Mouse (Mus musculus): ENCODE measurements at regions not wholly inside any gene's neighbourhood (a gene's known extent, or its start where the extent isn't known, plus 50 kb on each side); places are given as distances from the start of the nearest gene placed in this dataset.

DNA sequence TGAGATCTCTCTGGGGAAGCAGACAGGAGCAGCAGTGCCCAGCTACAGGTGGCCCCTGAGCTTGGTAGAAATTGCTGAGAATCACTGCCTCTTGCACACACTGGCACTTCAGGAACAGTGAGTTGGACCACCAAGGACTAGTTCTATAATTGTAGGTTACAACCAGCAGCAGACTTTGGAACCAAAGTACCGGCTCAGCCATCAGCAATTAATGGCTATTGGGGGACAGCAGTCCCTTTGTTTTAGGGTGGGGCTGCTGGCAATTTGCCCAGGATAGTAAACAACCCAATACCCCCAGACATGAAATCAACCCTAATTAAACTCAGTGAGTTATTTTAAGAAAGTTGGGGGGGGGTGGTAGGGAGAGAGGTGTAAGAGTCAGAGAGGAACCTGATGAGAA is 190.8 kb upstream of the Nampt start:
- Histone ChIP-seq H3K4me3 (ENCODE audit: insufficient read depth, low read length) (no peak overlapping the region), H3K4me1 (ENCODE audit: control insufficient read depth, insufficient read depth, low read length) (no peaks in the 10 kb centered on the region), H3K27ac (ENCODE audit: insufficient read depth, low read length) (no peak overlapping the region)
- TF ChIP-seq CTCF (IDR thresholded peaks at IDR 0.05; ENCODE audit: borderline replicate concordance, insufficient read depth, low read length) (no peak), POLR2A (IDR thresholded peaks at IDR 0.05; ENCODE audit: low read depth, low read length) (no peak)

- TF ChIP-seq CTCF (IDR thresholded peaks at IDR 0.05; ENCODE audit: borderline replicate concordance, insufficient read depth, low read length), result no peak
- TF ChIP-seq POLR2A (IDR thresholded peaks at IDR 0.05; ENCODE audit: low read depth, low read length), result no peak
- no peak overlapping the region for H3K4me3 ChIP-seq (ENCODE audit: insufficient read depth, low read length)
- H3K4me1 ChIP-seq (ENCODE audit: control insufficient read depth, insufficient read depth, low read length), result no peaks in the 10 kb centered on the region
- H3K27ac ChIP-seq (ENCODE audit: insufficient read depth, low read length), result no peak overlapping the region
Observed at GRCm38 (mm10) chr12:32632935-32633334, 186.4 kb upstream of the Nampt start.

GRCm38 (mm10) chr12:32635055-32635454 is 184.3 kb upstream of the Nampt start:
- H3K27ac ChIP-seq (ENCODE audit: insufficient read depth, low read length), result no peak overlapping the region
- H3K4me3 ChIP-seq (ENCODE audit: insufficient read depth, low read length), result no peak overlapping the region
- no peaks in the 10 kb centered on the region for H3K4me1 ChIP-seq (ENCODE audit: control insufficient read depth, insufficient read depth, low read length)
- TF ChIP-seq POLR2A (IDR thresholded peaks at IDR 0.05; ENCODE audit: low read depth, low read length) (no peak), CTCF (IDR thresholded peaks at IDR 0.05; ENCODE audit: borderline replicate concordance, insufficient read depth, low read length) (no peak)

DNA sequence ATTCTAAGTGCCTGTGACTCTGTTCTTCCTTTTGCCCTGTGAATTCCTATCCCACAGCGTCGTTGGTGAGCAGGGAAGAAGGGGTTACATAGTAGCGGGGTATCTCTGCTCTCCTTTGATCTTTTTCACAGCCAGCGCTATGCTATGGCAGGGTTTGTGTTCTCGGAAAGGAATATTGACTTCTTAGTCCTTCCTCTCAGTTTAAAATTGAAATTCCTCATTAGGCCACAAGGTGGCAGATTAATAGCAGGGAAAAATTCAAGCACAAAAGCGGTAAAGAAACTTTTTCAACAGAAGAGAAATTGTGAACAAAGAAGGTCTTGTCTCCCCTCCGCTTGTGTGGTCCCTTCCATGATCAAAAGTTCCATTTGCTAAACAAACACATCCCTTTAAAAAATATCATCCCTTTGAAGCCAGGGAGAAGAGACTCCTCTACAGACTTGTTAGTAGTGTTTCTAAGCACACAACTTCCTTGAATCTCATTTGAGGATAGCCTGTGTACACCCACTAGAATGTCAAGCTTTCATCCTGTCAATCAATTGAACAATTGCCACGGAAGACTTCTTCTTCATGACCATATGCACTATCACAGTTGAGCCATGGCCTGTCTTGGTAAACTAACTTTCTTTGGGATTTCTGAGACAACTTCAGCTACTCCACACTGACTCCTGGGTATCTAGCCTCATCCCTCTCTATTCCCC is 181.8 kb upstream of the Nampt start:
- no peak overlapping the region for H3K27ac ChIP-seq (ENCODE audit: insufficient read depth, low read length)

GRCm38 (mm10) chr12:32640591-32640990 is 178.8 kb upstream of the Nampt start:
- TF ChIP-seq POLR2A (IDR thresholded peaks at IDR 0.05; ENCODE audit: low read depth, low read length), result no peak
- Histone ChIP-seq H3K4me3 (ENCODE audit: insufficient read depth, low read length) (no peak overlapping the region), H3K4me1 (ENCODE audit: control insufficient read depth, insufficient read depth, low read length) (no peaks in the 10 kb centered on the region), H3K27ac (ENCODE audit: insufficient read depth, low read length) (no peak overlapping the region)

More for the DNA sequence above, 181.8 kb upstream of the Nampt start:
- Histone ChIP-seq H3K4me3 (ENCODE audit: insufficient read depth, low read length) (no peak overlapping the region), H3K4me1 (ENCODE audit: control insufficient read depth, insufficient read depth, low read length) (no peaks in the 10 kb centered on the region)
- TF ChIP-seq CTCF (IDR thresholded peaks at IDR 0.05; ENCODE audit: borderline replicate concordance, insufficient read depth, low read length) (no peak), POLR2A (IDR thresholded peaks at IDR 0.05; ENCODE audit: low read depth, low read length) (no peak)

DNA sequence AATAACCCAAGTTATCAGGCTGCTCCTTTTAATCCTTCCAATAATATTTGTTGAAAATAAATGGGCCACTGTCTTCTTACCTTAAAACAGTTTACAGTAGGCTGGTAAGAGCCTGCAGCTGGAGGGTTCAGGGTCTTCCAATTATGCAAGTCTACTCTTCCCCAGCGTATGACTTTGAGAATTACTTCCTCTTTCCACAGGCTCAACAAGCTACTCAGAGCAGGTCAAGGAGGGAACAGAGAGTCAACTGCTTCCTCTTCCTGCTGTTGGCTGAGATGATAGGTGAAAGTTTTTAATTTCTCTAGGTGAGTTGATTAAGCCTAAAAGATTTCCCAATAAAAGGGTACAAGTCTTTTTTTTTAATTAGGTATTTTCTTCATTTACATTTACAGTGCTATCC is 176.9 kb upstream of the Nampt start:
- Histone ChIP-seq H3K27ac (ENCODE audit: insufficient read depth, low read length) (no peak overlapping the region), H3K4me1 (ENCODE audit: control insufficient read depth, insufficient read depth, low read length) (no peaks in the 10 kb centered on the region), H3K4me3 (ENCODE audit: insufficient read depth, low read length) (no peak overlapping the region)
- TF ChIP-seq POLR2A (IDR thresholded peaks at IDR 0.05; ENCODE audit: low read depth, low read length), result no peak
- TF ChIP-seq CTCF (IDR thresholded peaks at IDR 0.05; ENCODE audit: borderline replicate concordance, insufficient read depth, low read length), result no peak

GRCm38 (mm10) chr12:32653096-32653495 is 166.2 kb upstream of the Nampt start:
- Histone ChIP-seq H3K27ac (ENCODE audit: insufficient read depth, low read length) (no peak overlapping the region), H3K4me1 (ENCODE audit: control insufficient read depth, insufficient read depth, low read length) (no peaks in the 10 kb centered on the region), H3K4me3 (ENCODE audit: insufficient read depth, low read length) (no peak overlapping the region)
- TF ChIP-seq CTCF (IDR thresholded peaks at IDR 0.05; ENCODE audit: borderline replicate concordance, insufficient read depth, low read length) (no peak), POLR2A (IDR thresholded peaks at IDR 0.05; ENCODE audit: low read depth, low read length) (no peak)

DNA sequence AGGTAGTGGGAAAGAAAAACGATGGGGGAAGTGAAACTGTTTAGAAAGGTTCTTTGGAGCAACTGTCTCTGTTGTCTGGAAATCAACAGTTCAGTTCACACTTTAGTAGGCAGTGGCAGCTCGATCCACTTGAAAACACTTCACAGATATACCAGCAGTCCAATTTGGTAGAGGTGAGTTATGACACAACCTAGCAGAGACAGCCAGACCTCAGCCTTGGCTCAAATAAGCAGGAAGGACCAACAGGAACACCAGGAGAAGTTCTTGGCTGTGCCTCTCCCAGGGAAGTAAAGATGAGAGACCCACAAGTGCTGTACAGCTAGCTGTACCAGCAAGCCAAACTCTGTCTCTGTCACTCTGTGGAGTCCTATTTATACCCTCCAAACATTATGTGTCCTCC is 163.2 kb upstream of the Nampt start:
- no peak overlapping the region for H3K4me3 ChIP-seq (ENCODE audit: insufficient read depth, low read length)
- no peak for TF ChIP-seq CTCF (IDR thresholded peaks at IDR 0.05; ENCODE audit: borderline replicate concordance, insufficient read depth, low read length)
- no peaks in the 10 kb centered on the region for H3K4me1 ChIP-seq (ENCODE audit: control insufficient read depth, insufficient read depth, low read length)
- H3K27ac ChIP-seq (ENCODE audit: insufficient read depth, low read length), result no peak overlapping the region

DNA sequence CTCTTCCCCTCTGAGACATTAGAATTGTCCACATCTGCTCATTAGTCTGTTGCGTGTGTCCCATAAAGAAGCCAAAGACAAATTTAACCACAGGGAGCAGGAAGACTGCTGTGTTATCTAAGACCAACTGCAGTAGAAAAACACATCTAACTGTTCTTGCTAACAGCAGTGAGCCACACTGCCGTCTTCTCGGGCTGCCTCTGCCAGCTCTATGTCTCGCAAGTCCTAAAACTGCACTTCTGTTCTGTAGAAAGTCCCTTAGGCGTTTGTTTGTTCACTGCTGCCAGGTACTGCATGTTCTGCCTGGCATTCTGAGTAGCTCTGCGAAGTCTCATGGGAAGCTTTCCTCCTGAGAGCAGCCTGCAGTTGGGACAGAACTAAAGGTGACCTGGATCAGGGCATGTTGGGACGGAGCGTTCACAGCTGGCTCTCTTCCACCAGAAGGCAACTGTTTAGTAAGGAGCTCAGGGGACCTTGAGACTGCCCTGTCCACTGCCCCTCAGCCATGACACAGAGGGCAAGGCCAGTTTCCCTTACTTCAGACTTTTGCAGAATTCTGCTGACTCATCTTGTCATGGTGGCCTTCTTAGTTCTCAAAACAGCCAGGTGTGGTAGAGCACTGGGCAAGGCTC is 157.4 kb upstream of the Nampt start:
- Histone ChIP-seq H3K27ac (ENCODE audit: insufficient read depth, low read length) (no peak overlapping the region), H3K4me3 (ENCODE audit: insufficient read depth, low read length) (no peak overlapping the region), H3K4me1 (ENCODE audit: control insufficient read depth, insufficient read depth, low read length) (no peaks in the 10 kb centered on the region)
- no peak for TF ChIP-seq CTCF (IDR thresholded peaks at IDR 0.05; ENCODE audit: borderline replicate concordance, insufficient read depth, low read length)
- TF ChIP-seq POLR2A (IDR thresholded peaks at IDR 0.05; ENCODE audit: low read depth, low read length), result no peak

- TF ChIP-seq POLR2A (IDR thresholded peaks at IDR 0.05; ENCODE audit: low read depth, low read length) (no peak), CTCF (IDR thresholded peaks at IDR 0.05; ENCODE audit: borderline replicate concordance, insufficient read depth, low read length) (no peak)
Observed at GRCm38 (mm10) chr12:32666040-32666439, 153.3 kb upstream of the Nampt start.

More at GRCm38 (mm10) chr12:32666040-32666439, 153.3 kb upstream of the Nampt start:
- Histone ChIP-seq H3K4me1 (ENCODE audit: control insufficient read depth, insufficient read depth, low read length) (no peaks in the 10 kb centered on the region), H3K4me3 (ENCODE audit: insufficient read depth, low read length) (no peak overlapping the region), H3K27ac (ENCODE audit: insufficient read depth, low read length) (no peak overlapping the region)
